Mouse (Mus musculus) midbrain, embryonic 11.5 days (tissue): ENCODE measurements at regions not wholly inside any gene's neighbourhood (a gene's known extent, or its start where the extent isn't known, plus 50 kb on each side); places are given as distances from the start of the nearest gene placed in this dataset.
A peak's percentile ranks its signal among the peaks of the same experiment; 100 is the strongest.

Experiments
- ATAC-seq: fragments of 200-750 bp; cut with Nextera tagmentation; 2 replicates; pipeline ENCODE4 v1.8.0; 2017; ENCODE audit warnings: moderate TSS enrichment, moderate library complexity; ENCODE audit not compliant: low FRiP score
- DNase-seq: peaks from one replicate; pipeline ENCODE4 v3.0.0; 2015; ENCODE audit warnings: low spot score; ENCODE audit errors: missing footprints
- H3K27ac ChIP-seq: fragments of 300-500 bp; sonication (generic); 2 replicates; pipeline ENCODE4 v1.5.1; 2014; ENCODE audit warnings: low read depth, low read length
- H3K27me3 ChIP-seq: fragments of 300-500 bp; sonication (generic); 2 replicates; pipeline ENCODE4 v1.6.1; 2014; ENCODE audit warnings: mild to moderate bottlenecking, low read length, moderate library complexity, mixed read lengths; ENCODE audit not compliant: control insufficient read depth, insufficient read depth
- H3K36me3 ChIP-seq: fragments of 300-500 bp; sonication (generic); 2 replicates; pipeline ENCODE4 v1.6.1; 2014; ENCODE audit warnings: mild to moderate bottlenecking, low read length, moderate library complexity, mixed read lengths; ENCODE audit not compliant: control insufficient read depth, insufficient read depth
- H3K4me1 ChIP-seq: fragments of 300-500 bp; sonication (generic); 2 replicates; pipeline ENCODE4 v1.6.1; 2014; ENCODE audit warnings: low read length; ENCODE audit not compliant: control insufficient read depth, insufficient read depth
- H3K4me2 ChIP-seq: fragments of 300-500 bp; sonication (generic); 2 replicates; pipeline ENCODE4 v1.6.1; 2014; ENCODE audit warnings: mild to moderate bottlenecking, moderate library complexity
- H3K4me3 ChIP-seq: fragments of 300-500 bp; sonication (generic); 2 replicates; pipeline ENCODE4 v1.5.1; 2014; ENCODE audit warnings: low read depth, low read length
- H3K9ac ChIP-seq: fragments of 300-500 bp; sonication (generic); 2 replicates; pipeline ENCODE4 v1.6.1; 2014; ENCODE audit warnings: low read length
- H3K9me3 ChIP-seq: fragments of 300-500 bp; sonication (generic); 2 replicates; pipeline ENCODE4 v1.6.1; 2016; ENCODE audit warnings: low read length; ENCODE audit not compliant: control insufficient read depth
- WGBS: fragments of 180-500 bp; shearing (Covaris S2); extraction: QIAGEN DNeasy Blood & Tissue Kit; methylation state at CpG from one replicate; pipeline ENCODE4 v1.1.7; 2014; 5-methylcytosine and 5-hydroxymethylcytosine counted together

DNA sequence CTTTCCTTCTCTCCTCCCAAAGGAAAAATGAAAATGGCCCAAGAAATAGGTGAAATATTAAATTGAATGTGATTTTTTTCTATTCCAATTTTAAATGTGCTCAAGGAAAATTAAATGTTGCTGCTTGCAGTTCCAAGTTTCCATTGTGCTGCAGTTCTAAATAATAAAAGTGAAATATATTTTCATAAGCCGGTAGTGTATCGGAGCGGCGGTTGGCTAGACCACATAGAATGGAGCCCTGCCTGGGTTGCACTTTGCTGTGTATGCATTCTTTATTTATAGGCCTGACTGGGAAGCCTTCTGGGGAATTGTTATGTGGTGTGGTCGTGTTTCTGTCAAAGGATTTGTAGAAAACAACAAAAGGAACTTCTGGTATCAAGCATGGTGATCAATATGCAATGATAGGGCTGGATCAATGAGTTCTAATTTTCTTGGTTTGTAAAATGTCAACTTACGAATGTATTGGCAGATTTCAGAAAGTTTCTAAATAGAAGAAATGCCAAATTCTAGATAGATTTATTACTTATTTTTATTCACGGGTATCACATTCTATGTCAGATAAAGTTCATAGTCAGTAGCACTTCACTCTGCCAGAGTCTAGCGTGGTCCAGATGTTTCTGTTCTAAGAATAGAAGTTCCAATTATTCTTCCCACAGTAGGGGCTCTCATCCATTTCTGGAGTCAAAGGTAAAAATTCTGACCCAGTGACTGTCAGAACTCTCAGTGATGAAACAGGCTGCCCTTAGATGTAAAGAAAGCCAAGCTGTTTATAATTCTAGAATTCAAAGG is 123.0 kb downstream of the Otol1 start:
- 87% methylated on average over 8 of the region's 8 CpGs for WGBS
- no peaks in the 10 kb centered on the region for H3K27me3 ChIP-seq
- no peak overlapping the region for H3K27ac ChIP-seq
- no peak overlapping the region for H3K4me3 ChIP-seq
- peak; percentile 72 for DNase-seq
- H3K4me2 ChIP-seq = no peak overlapping the region
- H3K4me1 ChIP-seq = no peaks in the 10 kb centered on the region
- no peaks in the 10 kb centered on the region for H3K9me3 ChIP-seq
- no peak overlapping the region for H3K9ac ChIP-seq
- no peaks in the 10 kb centered on the region for H3K36me3 ChIP-seq
- ATAC-seq = no peak

DNA sequence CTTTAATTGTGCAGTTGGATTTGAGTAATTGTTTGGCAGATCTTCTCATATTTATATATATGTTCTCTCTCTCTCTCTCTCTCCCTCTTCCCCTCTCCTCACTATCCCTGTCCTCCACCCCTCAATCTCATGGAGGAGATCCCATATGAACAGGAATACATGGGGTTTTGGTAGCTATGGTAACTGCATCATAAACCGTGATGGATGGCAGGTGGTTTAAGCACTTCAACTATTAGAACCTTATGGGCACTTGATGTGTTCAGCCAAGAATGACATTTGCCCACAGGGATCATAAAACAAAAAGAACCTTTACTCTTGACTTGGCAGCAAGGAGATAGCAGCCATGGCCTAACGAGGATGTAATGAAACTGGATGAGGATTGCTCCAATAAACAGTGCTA is 127.5 kb downstream of the Otol1 start:
- no peak overlapping the region for H3K9ac ChIP-seq
- no peak overlapping the region for H3K4me3 ChIP-seq
- ATAC-seq = no peak
- H3K9me3 ChIP-seq = no peaks in the 10 kb centered on the region
- no peaks in the 10 kb centered on the region for H3K27me3 ChIP-seq
- no peak overlapping the region for H3K27ac ChIP-seq
- 81% methylated on average over 2 of the region's 2 CpGs for WGBS
- H3K4me2 ChIP-seq = no peak overlapping the region
- no peaks in the 10 kb centered on the region for H3K4me1 ChIP-seq
- no peaks in the 10 kb centered on the region for H3K36me3 ChIP-seq
- DNase-seq = peak; percentile 57

DNA sequence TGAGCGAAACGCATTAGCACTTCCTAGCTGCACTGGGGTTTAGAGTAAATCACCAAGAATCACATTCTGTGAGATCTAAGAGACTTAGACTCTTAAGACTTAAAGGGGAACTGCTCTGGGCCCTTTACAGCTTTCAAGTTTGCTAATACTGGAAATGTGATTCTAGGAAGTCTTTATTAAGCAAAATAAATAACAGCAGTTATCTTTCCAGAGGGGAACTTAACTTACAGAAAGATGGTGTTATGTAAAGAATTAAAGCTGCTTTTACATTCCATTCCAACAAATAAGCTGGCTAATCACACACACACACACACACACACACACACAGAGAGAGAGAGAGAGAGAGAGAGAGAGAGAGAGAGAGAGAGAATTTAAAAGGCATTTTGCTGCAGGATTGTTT is 131.1 kb downstream of the Otol1 start:
- no peaks in the 10 kb centered on the region for H3K9me3 ChIP-seq
- DNase-seq (no peak), ATAC-seq (no peak)
- H3K27me3 ChIP-seq = no peaks in the 10 kb centered on the region
- no peak overlapping the region for H3K4me2 ChIP-seq
- H3K36me3 ChIP-seq = no peaks in the 10 kb centered on the region
- no peak overlapping the region for H3K27ac ChIP-seq
- no peak overlapping the region for H3K4me3 ChIP-seq
- WGBS = 90% methylated on average over 2 of the region's 2 CpGs
- no peaks in the 10 kb centered on the region for H3K4me1 ChIP-seq
- H3K9ac ChIP-seq = no peak overlapping the region

DNA sequence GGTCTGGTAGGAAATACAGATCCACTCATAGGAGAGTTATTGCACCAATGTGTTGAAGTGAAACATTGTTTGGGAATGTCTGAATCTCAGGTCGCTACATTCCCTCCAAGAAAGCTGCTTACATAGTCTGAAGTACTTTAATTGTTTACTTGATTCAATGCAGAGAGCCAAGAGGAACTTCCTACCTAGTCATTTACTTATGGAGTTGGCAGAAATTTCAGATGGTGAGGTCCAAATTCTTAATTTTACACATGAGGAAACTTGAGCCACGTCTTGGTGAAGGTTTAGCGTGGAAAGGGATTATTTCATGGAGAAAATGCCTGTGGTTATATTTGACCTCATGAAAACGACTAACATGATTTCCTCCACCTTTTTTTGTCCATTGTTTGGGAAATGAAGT is 131.5 kb downstream of the Otol1 start:
- no peaks in the 10 kb centered on the region for H3K27me3 ChIP-seq
- no peaks in the 10 kb centered on the region for H3K4me1 ChIP-seq
- H3K9ac ChIP-seq = no peak overlapping the region
- no peak overlapping the region for H3K4me2 ChIP-seq
- no peak overlapping the region for H3K27ac ChIP-seq
- ATAC-seq (no peak), DNase-seq (peak; percentile 69)
- WGBS = 75% methylated on average over 4 of the region's 4 CpGs
- H3K4me3 ChIP-seq = no peak overlapping the region
- H3K9me3 ChIP-seq = no peaks in the 10 kb centered on the region
- no peaks in the 10 kb centered on the region for H3K36me3 ChIP-seq

DNA sequence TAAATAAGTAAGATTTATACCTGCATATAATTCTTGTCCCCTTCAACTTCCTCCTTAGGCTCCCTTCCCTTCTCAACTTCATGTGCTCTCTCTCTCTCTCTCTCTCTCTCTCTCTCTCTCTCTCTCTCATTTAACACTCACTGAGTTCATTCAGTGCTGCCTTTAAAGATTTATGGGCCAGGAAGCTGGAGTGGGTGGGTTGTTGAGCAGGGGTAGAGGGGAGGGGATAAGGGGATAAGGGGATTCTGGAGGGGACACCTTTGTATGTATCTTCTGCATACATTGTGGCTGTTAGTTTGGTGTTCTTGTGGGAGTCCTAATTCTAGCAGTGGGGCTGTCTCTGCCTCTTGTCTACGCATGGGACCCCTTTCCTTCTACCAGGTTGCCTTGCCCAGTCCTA is 138.3 kb downstream of the Otol1 start:
- 100% methylated on average over 1 of the region's 1 CpGs for WGBS
- no peak for ATAC-seq

DNA sequence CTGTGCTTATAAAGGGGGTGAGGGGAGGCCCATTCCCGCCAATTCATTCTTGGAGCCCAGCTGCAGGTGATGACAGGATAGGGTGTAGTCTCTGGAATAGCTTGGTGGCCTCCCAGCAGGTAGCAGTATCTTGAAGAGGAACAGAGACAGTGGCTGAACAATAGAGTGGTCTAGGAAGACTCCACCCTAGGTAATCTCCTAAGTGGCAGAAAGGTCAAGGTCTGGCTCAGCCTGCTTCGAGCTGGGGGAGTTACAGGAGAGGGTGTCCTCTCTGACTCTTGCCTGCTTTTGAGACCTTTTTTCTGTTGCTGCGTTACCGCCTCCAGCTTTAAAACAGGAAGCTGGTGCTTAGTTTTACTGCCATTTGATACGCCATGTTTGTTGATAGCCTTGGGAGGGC is 143.7 kb downstream of the Otol1 start:
- H3K27ac ChIP-seq = no peak overlapping the region
- H3K4me2 ChIP-seq = no peak overlapping the region
- 68% methylated on average over 5 of the region's 5 CpGs for WGBS
- H3K27me3 ChIP-seq = no peaks in the 10 kb centered on the region
- no peak overlapping the region for H3K4me3 ChIP-seq
- H3K9ac ChIP-seq = no peak overlapping the region
- no peaks in the 10 kb centered on the region for H3K4me1 ChIP-seq
- DNase-seq (no peak), ATAC-seq (no peak)
- no peaks in the 10 kb centered on the region for H3K9me3 ChIP-seq
- no peaks in the 10 kb centered on the region for H3K36me3 ChIP-seq

More for the DNA sequence above, 138.3 kb downstream of the Otol1 start:
- Histone ChIP-seq H3K4me1 (no peaks in the 10 kb centered on the region), H3K9ac (no peak overlapping the region), H3K27ac (no peak overlapping the region), H3K4me3 (no peak overlapping the region), H3K36me3 (no peaks in the 10 kb centered on the region), H3K9me3 (no peaks in the 10 kb centered on the region), H3K27me3 (no peaks in the 10 kb centered on the region), H3K4me2 (no peak overlapping the region)
- no peak for DNase-seq

DNA sequence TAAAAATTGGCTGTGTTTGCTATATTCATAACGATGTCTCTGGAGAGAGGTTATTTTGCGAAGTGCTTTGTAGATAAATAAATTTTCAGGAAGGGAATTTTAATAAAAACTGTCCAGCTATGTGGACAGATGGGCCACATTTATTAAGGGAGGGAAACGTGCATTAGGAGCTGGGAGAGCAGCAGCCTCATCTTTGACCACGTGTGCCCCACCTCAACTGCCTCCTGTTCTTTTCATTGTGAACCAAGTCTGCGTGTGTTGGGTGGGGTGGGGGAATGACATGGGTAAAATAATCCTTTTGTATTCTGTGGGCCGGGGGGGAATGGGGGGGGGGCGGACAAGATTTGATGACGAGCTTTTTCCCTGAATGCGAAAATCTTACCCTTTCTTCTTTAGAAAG is 152.6 kb downstream of the Otol1 start:
- Histone ChIP-seq H3K9ac (no peak overlapping the region), H3K4me3 (no peak overlapping the region), H3K9me3 (no peaks in the 10 kb centered on the region), H3K4me1 (no peaks in the 10 kb centered on the region), H3K36me3 (no peaks in the 10 kb centered on the region), H3K27me3 (no peaks in the 10 kb centered on the region), H3K4me2 (no peak overlapping the region), H3K27ac (no peak overlapping the region)
- 0 out of 2 replicates have a peak, but pooled peaks have one; percentile 61 for ATAC-seq
- 58% methylated on average over 9 of the region's 9 CpGs for WGBS
- DNase-seq = no peak

DNA sequence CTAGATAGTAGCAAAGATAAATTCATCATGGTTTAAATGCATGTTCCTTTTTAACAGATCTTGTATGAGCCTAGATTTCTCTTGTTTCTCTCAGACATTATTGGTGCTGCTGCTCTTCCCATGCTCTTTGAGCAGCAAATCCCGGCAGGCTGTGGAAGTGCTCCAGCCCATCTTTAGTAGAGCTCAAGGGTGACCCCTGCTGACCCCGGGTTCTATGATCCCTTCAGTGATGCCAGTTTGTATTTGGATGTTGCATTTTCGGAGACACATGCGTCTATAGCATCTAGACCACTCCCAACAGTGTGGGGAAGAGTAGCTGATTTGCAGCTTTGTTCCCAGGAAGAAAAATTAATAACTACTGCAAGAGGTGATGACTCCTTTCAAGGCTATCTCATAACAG is 164.3 kb downstream of the Otol1 start:
- H3K36me3 ChIP-seq = no peaks in the 10 kb centered on the region
- H3K4me3 ChIP-seq = no peak overlapping the region
- no peak overlapping the region for H3K4me2 ChIP-seq
- ATAC-seq (no peak), DNase-seq (no peak)
- H3K9me3 ChIP-seq = no peaks in the 10 kb centered on the region
- no peak overlapping the region for H3K9ac ChIP-seq
- 53% methylated on average over 4 of the region's 4 CpGs for WGBS
- no peak overlapping the region for H3K27ac ChIP-seq
- H3K4me1 ChIP-seq = no peaks in the 10 kb centered on the region
- no peaks in the 10 kb centered on the region for H3K27me3 ChIP-seq

DNA sequence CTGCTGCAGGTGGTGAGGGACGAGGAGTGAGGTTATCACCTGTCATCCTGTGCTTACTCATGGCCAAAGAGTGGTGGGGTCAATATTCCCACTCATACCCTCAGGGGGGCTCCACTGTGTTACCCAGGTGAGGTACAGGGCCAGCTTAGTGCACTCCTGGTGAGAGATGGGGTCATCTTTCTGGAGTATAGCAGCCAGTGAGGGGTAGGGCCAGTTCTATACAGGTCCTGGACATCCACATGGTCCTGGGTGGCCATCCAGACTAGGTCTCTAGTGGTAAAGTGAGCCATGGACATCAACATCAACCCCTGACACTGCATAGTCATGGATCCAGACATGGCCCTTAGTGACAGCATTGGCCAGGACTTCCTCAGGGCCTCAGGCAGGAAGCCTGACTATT is 169.0 kb downstream of the Otol1 start:
- Histone ChIP-seq H3K9me3 (no peaks in the 10 kb centered on the region), H3K9ac (no peak overlapping the region), H3K27ac (no peak overlapping the region), H3K27me3 (no peaks in the 10 kb centered on the region), H3K4me2 (no peak overlapping the region), H3K36me3 (no peaks in the 10 kb centered on the region), H3K4me1 (no peaks in the 10 kb centered on the region), H3K4me3 (no peak overlapping the region)
- ATAC-seq = no peak
- WGBS = 75% methylated on average over 1 of the region's 1 CpGs
- no peak for DNase-seq
